Mouse (Mus musculus): ENCODE measurements around the gene Spi1.

DNA sequence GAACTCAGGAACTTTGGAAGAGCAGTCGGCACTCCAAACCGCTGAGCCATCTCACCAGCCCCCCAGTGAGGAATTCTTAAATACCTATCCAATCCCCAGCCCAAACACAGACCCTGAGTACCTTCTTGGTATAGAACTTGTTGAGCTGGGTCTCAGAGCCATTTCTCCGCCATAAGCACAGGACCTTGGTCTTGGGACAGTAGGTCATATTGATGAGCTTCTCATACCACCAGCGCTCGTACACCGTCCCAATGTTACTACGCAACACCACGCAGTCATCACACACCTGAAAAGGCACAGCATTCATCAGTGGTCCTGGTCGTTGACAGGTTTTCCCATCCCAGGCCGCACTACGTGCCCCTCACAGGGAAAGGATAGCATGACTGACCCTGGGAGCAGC, 61.2 kb downstream of the Spi1 start:
- TF ChIP-seq CTCF (IDR thresholded peaks at IDR 0.05; ENCODE audit: control insufficient read depth, insufficient read depth, low read length) (no peak), POLR2A (IDR thresholded peaks at IDR 0.05; ENCODE audit: borderline replicate concordance, control insufficient read depth, low read depth, low read length) (no peak)

Measured in bone marrow, adult 2 months (tissue).